Mouse (Mus musculus) embryonic stem cell, embryonic (primary cell): Measurements from ENCODE around the gene Ttc28.

Source experiments
- CTCF ChIA-PET, 4 experiments: fragments of 300-600 bp in 2 of 4; fragments of 350-600 bp in 2 of 4; sonication (Branson Sonifier 250); formaldehyde crosslinking; loops; one replicate each; lab custom pipeline; 2022; ENCODE audit warnings: inconsistent platforms in 2 of 4; lab: Charles Lee
- POLR2A ChIA-PET, 4 experiments: fragments of 300-600 bp in 2 of 4; fragments of 350-600 bp in 2 of 4; sonication (Branson Sonifier 250); formaldehyde crosslinking; loops; one replicate each; lab custom pipeline; 2022; ENCODE audit warnings: antibody characterized with exemption in 4 of 4, inconsistent platforms in 1 of 4; lab: Charles Lee

The Ttc28 gene

GRCm38 (mm10) chr5:111133754-111134153 lies 254.2 kb downstream of the Ttc28 start:
- ChIA-PET POLR2A (interaction anchor here in 2 of 4 experiments (0.6 to 7.7 kb wide), 4 partner anchors 8 to 865 kb away, joined by 4 to 63 read pairs (median 5); no protein-coding TSS in a partner anchor), CTCF (no interaction called here)

GRCm38 (mm10) chr5:111137283-111137682 lies 257.7 kb downstream of the Ttc28 start:
- POLR2A ChIA-PET = interaction anchor here in 2 of 4 experiments (0.9 to 1.4 kb wide), 4 partner anchors 9 to 275 kb away, joined by 3 to 8 read pairs (median 4); no protein-coding TSS in a partner anchor
- CTCF ChIA-PET = no interaction called here

- ChIA-PET POLR2A (interaction anchor here in 2 of 4 experiments (0.9 to 1.4 kb wide), 4 partner anchors 10 to 275 kb away, joined by 3 to 8 read pairs (median 4); no protein-coding TSS in a partner anchor), CTCF (no interaction called here)
Observed at GRCm38 (mm10) chr5:111137742-111138141, 258.1 kb downstream of the Ttc28 start.

- POLR2A ChIA-PET = interaction anchor here in 2 of 4 experiments (1.0 to 7.7 kb wide), 4 partner anchors 8 to 276 kb away, joined by 3 to 63 read pairs (median 25); no protein-coding TSS in a partner anchor
- CTCF ChIA-PET = interaction anchor here in 1 of 4 experiments (1.9 kb wide), 1 partner anchor 70 kb away, joined by 4 read pairs; no protein-coding TSS in a partner anchor
Observed at GRCm38 (mm10) chr5:111138239-111138833, 258.7 kb downstream of the Ttc28 start.

GRCm38 (mm10) chr5:111138927-111139565 lies 259.4 kb downstream of the Ttc28 start:
- CTCF ChIA-PET = interaction anchor here in 2 of 4 experiments (1.3 to 1.9 kb wide), 2 partner anchors 69 to 70 kb away, joined by 3 to 4 read pairs; no protein-coding TSS in a partner anchor
- POLR2A ChIA-PET = interaction anchor here in 2 of 4 experiments (1.4 to 7.7 kb wide), 3 partner anchors 9 to 21 kb away, joined by 3 to 63 read pairs (median 47); no protein-coding TSS in a partner anchor

GRCm38 (mm10) chr5:111139622-111140021 lies 260.0 kb downstream of the Ttc28 start:
- ChIA-PET CTCF (interaction anchor here in 3 of 4 experiments (0.6 to 1.9 kb wide), 4 partner anchors 68 to 981 kb away, joined by 3 to 6 read pairs (median 4); no protein-coding TSS in a partner anchor), POLR2A (interaction anchor here in 3 of 4 experiments (0.6 to 7.7 kb wide), 5 partner anchors 9 to 586 kb away, joined by 3 to 63 read pairs (median 7); no protein-coding TSS in a partner anchor)

- ChIA-PET POLR2A (interaction anchor here in 3 of 4 experiments (0.7 to 7.7 kb wide), 10 partner anchors 11 to 86 kb away, joined by 3 to 63 read pairs (median 6); no protein-coding TSS in a partner anchor), CTCF (interaction anchor here in 2 of 4 experiments (0.5 to 1.0 kb wide), 3 partner anchors 65 to 124 kb away, joined by 3 to 4 read pairs (median 3); no protein-coding TSS in a partner anchor)
Observed at GRCm38 (mm10) chr5:111141139-111141885, 261.7 kb downstream of the Ttc28 start.

GRCm38 (mm10) chr5:111142837-111143236 lies 263.2 kb downstream of the Ttc28 start:
- CTCF ChIA-PET = interaction anchor here in 1 of 4 experiments (0.7 kb wide), 1 partner anchor 11 kb away, joined by 3 read pairs; no protein-coding TSS in a partner anchor
- POLR2A ChIA-PET = interaction anchor here in 2 of 4 experiments (1.0 to 7.7 kb wide), 3 partner anchors 8 to 14 kb away, joined by 3 to 63 read pairs (median 47); no protein-coding TSS in a partner anchor

GRCm38 (mm10) chr5:111144411-111144810 lies 264.8 kb downstream of the Ttc28 start:
- ChIA-PET CTCF (no interaction called here), POLR2A (interaction anchor here in 2 of 4 experiments (0.6 to 7.7 kb wide), 8 partner anchors 10 to 82 kb away, joined by 3 to 63 read pairs (median 4); no protein-coding TSS in a partner anchor)

GRCm38 (mm10) chr5:111150581-111150980 lies 271.0 kb downstream of the Ttc28 start:
- CTCF ChIA-PET = interaction anchor here in 1 of 4 experiments (0.7 kb wide), 1 partner anchor 36 kb away, joined by 3 read pairs; no protein-coding TSS in a partner anchor

GRCm38 (mm10) chr5:111151882-111152759 lies 272.5 kb downstream of the Ttc28 start:
- CTCF ChIA-PET = interaction anchor here in 1 of 4 experiments (0.6 kb wide), 1 partner anchor 118 kb away, joined by 3 read pairs; no protein-coding TSS in a partner anchor
- POLR2A ChIA-PET = interaction anchor here in 3 of 4 experiments (0.5 to 2.1 kb wide), 4 partner anchors 8 to 27 kb away, joined by 3 to 6 read pairs (median 4); no protein-coding TSS in a partner anchor

More at GRCm38 (mm10) chr5:111150581-111150980, 271.0 kb downstream of the Ttc28 start:
- POLR2A ChIA-PET = interaction anchor here in 1 of 4 experiments (1.0 kb wide), 1 partner anchor 9 kb away, joined by 3 read pairs; no protein-coding TSS in a partner anchor

- CTCF ChIA-PET = interaction anchor here in 1 of 4 experiments (1.0 kb wide), 1 partner anchor 53 kb away, joined by 3 read pairs; no protein-coding TSS in a partner anchor
- POLR2A ChIA-PET = interaction anchor here in 3 of 4 experiments (0.5 to 1.8 kb wide), 5 partner anchors 10 to 345 kb away, joined by 3 to 9 read pairs (median 4); partner anchors contain the start of gene Ulk1 (in 1 of the 3)
Observed at GRCm38 (mm10) chr5:111154586-111154985, 275.0 kb downstream of the Ttc28 start.

GRCm38 (mm10) chr5:111155271-111155670 lies 275.7 kb downstream of the Ttc28 start:
- POLR2A ChIA-PET = interaction anchor here in 3 of 4 experiments (0.9 to 1.8 kb wide), 4 partner anchors 10 to 346 kb away, joined by 3 to 9 read pairs (median 3); partner anchors contain the start of gene Ulk1 (in 1 of the 3)
- CTCF ChIA-PET = no interaction called here

- CTCF ChIA-PET = no interaction called here
- POLR2A ChIA-PET = interaction anchor here in 1 of 4 experiments (0.9 kb wide), 1 partner anchor 10 kb away, joined by 3 read pairs; no protein-coding TSS in a partner anchor
Observed at GRCm38 (mm10) chr5:111155928-111156327, 276.3 kb downstream of the Ttc28 start.

- CTCF ChIA-PET = interaction anchor here in 1 of 4 experiments (0.6 kb wide), 1 partner anchor 270 kb away, joined by 3 read pairs; no protein-coding TSS in a partner anchor
Observed at GRCm38 (mm10) chr5:111158266-111158665, 278.7 kb downstream of the Ttc28 start.

More at GRCm38 (mm10) chr5:111158266-111158665, 278.7 kb downstream of the Ttc28 start:
- POLR2A ChIA-PET = interaction anchor here in 2 of 4 experiments (0.9 to 1.3 kb wide), 2 partner anchors 18 to 27 kb away, joined by 4 to 6 read pairs; no protein-coding TSS in a partner anchor
